Mouse (Mus musculus) thymus, postnatal 25 days (tissue): Measurements from ENCODE around the gene Cntn5.
A peak's percentile ranks its signal among the peaks of the same experiment; 100 is the strongest.

ENCODE experiments used
- DNase-seq: peaks from one replicate; pipeline ENCODE4 v3.0.0; 2022

The Cntn5 gene

DNA sequence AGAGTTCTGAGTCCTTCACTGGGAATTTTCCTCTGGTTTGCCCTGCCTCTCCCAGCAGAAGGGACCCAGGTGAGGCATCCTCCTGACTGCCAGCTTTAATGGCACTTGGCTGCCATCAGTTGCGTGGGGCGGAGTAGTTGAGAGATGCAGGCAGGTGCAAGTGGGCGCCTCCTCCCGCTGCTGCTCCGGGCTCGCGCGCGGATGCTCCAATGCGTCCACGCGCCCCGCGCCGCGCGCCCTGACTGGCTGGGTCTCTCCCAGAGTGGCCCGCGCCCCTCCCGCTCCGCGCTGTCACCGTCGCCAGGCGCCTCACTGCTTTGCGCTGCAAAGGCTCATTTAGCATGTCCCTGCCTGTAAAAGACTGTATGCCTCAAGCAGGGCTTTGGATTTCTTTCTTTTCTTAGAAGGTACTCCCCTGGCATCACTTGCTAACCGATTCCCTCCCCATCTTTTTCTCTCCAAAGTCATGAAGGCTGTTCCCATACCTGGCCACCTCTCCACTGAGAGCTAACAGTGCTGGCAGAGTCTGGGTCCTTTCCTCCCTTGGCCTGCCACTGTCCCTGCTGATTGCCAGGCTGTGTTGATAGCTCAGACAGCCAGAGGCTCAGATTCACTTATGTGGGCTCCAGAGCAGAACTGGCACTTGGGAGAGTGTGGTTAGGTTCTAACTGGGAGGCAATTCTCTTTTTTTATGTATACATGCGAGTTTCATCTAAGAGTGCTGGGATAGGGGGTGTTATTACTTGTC, at the start of gene Cntn5:
Cntn5 (minus strand) TSS at position 160 of the 748 bp plus-strand sequence.
- DNase-seq, result no peak

DNA sequence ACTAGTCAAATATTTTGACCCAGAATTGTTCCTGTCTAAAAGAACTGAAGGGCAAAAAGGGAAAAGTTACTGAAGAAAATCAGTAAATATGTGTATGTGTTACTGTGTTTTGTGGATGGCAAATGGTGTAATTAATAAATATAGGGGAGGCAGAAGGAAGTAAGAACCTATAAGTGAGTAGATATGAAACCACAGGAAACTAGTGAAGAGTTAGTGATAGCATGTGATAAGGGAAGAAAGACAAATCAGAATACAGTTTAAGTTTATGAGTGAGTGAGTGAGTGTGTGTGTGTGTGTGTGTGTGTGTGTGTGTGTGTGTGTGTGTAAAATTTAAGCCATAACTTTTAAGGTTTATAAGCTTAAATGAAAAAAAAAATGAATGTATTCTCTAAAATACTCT, 45.9 kb upstream of the Cntn5 start:
- DNase-seq, result no peak

DNA sequence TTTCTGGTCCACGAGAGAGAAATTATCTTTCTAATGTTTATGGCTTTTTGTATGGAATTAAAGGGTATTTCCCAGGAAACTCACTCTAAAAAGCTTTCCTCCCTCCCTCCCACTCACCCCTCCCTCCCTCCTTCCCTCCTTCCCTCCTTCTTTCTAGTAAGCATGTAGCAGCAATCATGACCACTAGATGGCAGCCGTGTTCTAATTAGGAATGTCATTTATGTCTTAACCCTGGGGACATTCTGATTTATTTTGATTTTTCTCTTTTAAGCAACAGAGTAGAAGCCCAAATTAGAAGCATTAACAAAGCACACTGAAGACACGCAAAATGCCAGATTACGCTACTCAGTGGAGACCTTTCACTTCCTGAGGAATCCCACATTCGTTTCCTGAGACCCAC, 5.0 kb upstream of the Cntn5 start:
- peak; percentile 11 for DNase-seq

DNA sequence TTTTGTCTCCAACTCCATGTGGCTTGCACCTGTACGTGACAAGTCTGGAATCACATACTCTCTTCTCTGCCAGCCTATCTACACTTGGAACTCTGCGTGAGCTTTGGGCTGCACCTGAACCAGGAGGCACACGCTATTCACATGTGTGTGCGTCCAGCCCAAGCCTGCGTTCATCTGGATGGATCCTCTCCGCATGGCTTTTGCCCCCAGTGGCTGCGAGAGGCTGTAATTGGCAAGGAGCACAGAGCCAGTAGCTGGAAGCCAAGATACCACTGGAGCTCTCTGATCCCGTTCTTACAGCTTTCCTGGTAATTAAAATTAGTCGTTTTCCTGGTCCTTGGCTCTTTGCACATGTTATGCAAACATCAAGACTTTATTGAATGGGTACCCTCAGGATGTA, 1.1 kb upstream of the Cntn5 start:
- no peak for DNase-seq

DNA sequence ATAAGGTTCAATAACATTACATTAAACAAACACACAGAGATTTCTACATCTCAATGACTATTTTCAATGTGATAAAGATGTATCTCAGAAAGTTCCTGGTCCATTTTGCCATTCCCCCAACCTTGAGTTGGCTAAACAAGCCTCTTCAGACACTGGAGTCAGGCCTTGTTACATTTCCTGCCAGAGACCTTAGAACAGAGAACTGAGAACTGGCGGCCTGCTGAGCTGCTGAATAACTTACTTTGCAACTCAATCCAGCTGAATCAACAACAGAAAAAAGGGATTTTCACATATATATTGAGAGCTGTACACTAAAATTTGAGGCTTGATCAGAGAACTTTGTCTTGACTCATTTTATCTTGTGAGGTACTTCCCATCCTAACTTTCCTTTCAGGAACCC, 24.8 kb downstream of the Cntn5 start:
- no peak for DNase-seq

DNA sequence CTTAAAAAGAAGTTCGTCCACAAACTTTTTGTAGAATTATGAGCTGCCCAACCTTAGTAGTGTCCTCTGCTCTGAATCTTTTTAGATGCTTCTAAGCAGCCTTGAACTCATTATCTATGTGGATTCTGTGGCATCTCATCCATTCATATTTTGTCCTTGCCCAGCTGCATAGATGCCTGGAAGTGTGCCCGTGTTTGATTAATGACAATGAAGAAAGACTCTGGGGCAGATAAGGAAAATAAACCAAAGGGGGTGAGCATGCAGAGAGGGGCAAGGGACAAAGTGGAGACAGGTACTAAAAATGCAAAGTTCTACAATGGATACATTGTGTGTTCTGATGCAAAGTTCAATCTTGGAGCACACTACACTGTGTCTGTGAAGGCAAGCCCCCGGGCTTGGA, 30.7 kb downstream of the Cntn5 start:
- DNase-seq, result no peak

DNA sequence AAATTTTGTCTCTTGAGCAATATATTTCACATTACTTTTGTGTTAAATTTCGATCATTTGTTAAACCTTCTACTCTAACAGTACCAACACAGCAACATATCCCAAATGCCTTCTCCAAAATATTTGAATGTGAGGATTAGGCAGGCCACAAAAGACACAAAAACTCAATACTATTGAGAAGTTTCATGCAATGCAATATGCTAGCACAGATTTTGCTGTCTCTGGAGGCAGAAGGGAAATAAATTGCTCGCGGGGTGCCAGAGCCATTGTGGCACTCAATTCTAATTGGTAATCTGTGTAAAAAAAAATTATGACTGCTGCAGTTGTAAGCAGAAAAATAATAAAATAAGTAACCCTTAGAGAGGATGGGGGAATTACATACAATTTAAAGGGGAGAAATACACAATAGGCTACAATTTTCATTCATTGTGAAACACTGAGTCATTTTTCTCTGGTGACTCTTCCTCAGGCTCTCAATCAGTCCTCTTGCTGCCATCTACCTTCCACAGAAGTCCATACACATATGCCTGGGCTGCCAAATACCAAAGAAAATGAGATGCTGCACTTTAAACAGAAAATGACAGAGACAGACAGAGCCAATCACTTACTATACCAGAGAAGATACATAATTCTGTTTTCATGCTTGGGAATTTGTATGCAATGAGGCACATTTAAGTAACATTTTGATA, 48.2 kb downstream of the Cntn5 start:
- no peak for DNase-seq

DNA sequence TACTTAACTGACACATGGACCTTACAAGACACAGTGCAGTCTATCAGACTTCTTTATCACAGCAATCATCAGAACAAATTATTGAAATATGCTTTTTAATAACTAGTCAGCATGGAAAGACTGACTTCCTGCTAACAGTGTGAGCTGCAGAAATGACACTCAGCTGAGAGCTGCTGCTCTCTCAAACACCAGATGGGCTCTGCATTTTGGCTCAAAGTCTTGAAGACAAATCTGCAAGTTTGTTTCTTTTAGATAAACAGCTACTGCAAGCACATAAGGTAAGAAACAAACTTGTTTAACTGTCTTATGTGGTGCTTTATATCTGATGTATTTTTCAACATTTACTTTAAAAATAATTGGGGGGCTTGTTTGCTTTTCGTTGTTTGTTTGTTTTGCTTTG, 87.9 kb downstream of the Cntn5 start:
- DNase-seq, result no peak

DNA sequence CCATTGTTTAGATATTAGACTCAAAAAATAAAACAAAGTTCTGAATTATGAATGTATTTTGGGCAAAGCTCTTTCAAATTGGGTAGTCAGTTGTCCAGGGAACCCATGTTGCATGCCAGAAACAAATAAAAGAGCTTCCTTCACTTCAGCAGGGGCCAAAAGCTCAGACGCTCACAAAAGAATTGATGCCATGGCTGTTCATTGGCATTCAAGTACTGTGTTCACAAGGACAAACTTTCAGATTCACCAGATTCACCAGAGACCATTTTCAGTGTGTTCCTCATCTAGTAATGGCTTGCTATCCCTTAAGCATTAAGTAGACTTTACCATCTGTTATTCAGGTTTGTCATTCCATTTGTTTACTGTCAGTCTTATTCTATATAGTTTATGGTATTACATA, 107.4 kb downstream of the Cntn5 start:
- no peak for DNase-seq

DNA sequence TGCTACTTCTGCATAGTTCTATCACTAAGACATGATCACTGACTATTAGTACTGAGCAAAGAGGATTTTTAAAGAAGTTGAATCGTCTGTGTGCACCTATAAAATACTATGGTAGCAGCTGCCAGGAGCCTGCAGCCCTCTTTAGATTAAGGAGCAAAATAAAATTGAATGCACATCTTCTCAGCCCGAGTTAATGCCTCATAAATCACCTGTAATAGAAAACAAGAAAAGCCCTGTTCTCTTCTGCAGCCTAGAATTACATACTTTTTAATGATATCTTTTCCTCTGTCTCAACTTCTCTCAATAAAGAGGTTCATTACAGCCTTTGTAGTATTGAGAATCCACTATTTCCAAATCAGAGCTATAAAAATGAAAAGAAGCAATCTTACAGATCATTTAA, 109.5 kb downstream of the Cntn5 start:
- DNase-seq, result no peak

DNA sequence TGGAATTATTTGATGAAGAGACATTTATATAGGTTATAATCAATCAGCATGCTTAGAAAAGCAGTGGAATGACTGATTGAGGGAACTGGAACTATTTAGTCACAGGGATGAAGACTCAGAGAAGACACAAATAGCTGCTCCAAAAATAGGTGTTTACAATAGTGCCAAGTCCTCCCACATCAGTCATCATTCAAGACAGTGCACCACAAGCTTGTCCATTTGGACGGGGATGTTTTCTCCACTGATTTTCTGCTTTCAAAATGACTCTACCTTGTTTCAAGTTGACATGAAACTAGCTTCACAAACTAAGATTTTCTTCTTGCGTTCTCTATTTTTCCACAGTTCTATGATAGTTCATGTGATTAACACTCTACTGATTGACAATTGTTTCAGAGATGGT, 172.7 kb downstream of the Cntn5 start:
- DNase-seq, result no peak

DNA sequence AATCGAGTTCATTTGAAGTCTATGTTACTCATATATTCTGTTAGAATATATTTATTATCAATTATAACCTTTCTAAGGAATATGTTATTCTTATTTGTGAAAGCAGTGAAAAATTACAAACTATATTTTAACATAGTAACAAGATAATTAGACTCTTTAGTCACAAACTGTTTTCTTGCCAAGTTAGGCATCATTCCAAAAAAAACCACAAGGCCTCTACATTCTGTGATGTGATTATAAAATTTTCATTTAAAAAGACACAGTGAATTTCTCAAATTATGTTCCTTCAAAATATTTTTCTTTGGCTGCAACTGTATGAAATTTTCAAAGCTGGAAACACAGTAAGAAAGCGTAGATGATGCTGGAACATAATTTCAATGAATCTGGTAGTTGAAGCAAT, 180.4 kb downstream of the Cntn5 start:
- DNase-seq, result no peak

DNA sequence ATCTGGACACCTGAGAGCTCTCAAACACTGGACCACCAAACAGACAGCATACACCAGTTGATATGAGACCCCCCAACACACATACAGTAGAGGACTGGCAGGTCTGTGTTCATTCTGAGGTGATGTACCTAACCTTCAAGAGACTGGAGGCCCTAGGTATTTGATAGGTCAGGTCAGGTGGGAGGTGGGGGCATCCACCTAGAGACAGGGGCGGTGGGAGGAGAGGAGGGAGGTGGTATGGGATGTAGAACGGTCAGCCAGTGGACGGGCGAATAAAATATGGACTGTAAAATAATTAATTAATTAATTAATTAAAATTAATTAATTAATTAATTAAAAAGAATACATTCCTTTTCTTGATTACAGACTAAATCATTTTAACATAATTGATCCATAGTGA, 182.5 kb downstream of the Cntn5 start:
- no peak for DNase-seq

DNA sequence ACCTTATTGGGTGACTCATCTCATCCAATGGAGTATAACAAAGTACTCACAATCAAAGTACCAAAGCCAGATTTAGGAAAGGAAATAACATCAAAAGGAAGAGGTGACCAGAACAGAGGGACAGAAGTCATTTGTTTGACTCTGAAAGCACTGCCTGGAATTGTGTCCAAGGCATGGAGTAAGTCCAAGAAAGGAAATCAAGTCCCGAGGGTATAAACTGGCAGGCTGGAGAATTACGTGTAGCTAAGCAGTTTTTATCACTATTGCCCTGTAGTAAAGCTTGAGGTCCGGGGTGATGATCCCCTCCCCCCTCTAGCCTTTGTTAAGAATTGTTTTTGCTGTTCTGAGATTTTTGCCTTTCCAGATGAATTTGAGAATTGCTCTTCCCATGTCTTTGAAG, 185.6 kb downstream of the Cntn5 start:
- no peak for DNase-seq

DNA sequence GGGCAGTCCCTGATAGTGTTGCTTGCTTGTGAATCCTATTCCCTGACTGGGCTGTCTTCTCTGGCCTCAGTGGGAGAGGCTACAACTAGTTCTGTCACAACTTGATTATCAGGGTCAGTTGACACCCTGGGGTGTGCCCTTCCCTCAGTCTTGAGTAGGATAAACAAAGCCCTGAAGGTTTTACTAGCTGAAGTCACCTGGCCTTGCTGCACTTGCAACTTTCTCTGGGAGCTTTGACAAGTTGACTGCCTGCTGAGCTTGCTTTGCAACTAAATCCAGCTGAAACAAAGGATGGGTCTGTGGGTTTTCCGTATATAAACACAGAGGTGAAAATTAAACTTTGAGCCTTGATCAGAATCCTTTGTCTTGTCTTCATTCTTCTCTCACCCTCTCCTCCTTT, 190.9 kb downstream of the Cntn5 start:
- no peak for DNase-seq

DNA sequence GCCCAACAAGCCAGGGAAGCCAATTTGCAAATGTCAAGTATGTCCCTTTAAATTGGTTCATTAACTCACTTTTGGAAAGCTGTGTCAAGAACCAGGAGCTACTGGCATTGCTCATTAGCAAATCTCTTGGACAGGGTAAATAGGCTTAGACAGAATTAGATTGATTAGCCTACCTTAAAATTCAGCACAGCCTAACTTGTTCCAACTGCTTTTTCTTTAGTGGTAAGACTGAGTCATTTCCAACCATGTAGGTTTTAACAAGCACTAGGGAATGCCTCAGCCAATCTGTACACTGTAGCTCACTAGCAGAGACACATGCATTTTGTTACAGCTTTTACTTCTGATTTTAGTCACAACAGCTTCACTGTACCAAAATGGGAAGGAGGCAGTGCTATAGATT, 222.9 kb downstream of the Cntn5 start:
- no peak for DNase-seq

DNA sequence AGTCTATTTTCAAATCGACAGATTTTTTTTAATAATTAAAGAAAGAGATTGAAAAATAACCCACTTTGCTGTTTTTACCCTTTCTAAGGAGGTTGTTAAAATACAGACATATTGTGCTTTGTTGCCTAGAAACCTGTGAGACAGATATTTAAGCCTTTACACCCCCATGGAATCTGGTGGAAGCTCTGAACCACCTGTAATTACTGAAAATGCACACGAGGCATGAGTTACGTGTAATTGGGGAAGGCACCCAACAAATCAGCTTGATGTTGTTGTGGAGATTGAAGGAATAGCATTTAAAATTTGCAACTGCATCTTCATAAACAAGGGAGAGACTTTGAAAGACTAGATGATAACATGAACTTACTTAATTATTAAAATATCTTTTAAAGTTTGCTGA, 223.4 kb downstream of the Cntn5 start:
- DNase-seq, result no peak

DNA sequence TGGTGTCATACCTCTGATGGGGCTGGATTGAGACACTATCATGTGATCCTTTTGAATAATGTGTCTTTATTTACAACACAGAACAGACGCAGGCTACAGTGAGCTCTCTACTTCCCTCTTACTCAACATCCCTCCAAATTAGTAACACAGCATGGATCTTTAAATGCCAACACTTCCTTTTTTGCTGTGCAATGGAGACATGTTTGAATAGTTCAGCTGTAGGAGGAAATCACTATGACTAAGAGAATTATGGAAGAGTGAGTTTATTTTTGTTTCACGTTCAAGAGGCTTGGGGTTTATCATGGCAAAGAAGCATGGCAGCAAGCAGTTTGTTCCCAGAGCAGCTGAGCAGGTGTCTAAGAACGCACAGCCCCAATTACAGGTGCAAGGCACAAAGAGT, 235.9 kb downstream of the Cntn5 start:
- DNase-seq, result no peak

DNA sequence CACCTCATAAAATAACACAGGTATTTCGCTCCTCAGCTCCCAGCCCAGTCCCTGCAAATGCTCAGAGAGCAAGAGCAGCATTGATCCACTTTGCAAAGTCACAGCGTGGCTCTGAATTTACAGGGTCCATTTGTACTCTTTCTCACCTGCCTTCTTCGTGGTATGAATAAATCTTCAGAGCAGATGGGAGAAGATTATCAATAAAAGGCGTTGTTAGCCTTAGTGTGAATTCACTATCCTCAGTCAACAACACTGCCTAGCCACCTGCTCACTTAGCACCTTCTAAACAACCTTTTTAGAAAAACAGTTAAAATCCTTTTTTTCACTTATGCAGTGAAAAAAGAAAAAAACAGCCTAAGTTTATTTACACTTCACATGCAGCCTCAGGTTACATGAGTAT, 237.1 kb downstream of the Cntn5 start:
- no peak for DNase-seq

DNA sequence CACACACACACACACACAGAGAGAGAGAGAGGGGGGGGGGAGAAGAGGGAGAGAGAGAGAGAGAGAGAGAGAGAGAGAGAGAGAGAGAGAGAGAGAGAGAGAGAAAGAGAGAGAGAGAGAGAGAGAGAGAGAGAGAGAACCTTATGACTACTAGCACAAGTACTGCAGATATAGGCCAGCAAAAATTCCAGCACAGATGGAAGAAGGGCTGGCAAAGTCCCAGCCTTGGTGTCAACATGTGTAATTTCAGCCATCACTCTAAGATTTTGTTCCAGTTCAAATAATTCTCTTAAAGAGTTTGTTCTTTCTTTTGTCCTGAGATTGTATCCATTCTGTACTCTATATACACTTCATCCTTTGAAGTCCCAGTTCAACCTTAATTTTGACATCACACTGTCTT, 238.8 kb downstream of the Cntn5 start:
- DNase-seq, result no peak

DNA sequence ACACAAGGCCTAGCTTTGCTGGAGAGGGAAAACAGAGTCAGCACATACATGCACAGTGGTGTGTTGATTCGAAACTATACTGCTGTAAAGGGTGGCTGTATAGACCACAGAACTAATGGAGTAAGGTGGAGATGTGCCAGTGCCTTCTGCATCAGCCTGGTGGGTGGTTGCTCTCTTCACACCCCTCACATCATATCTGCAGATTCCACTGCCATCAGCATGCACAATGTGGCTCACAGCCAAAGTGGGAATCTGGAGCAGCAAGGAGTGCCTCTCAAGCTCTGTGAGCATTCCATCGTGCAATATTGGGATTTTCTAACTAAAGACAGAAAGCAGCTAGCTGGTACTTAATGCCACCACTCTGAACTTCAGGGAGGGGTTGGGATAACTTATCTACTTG, 241.5 kb downstream of the Cntn5 start:
- DNase-seq, result no peak

DNA sequence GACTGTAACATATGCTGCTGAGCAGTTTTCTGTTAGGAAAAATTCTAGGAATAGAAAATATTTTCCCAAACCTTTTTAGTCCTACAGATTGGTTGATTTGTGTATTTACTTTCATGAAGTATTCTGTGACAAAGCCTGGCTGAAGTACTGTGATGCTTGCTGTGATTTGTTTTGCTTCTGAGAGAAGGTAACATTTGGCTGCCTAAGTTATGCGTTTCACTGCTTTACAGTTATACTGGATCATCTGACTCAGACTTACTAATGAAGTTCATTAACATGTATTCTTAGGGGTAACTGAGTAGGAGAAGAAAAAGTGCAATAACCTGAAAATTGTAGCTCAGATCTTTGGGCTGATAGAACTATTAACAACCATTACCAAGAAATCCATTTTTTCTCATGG, 245.1 kb downstream of the Cntn5 start:
- DNase-seq, result no peak

DNA sequence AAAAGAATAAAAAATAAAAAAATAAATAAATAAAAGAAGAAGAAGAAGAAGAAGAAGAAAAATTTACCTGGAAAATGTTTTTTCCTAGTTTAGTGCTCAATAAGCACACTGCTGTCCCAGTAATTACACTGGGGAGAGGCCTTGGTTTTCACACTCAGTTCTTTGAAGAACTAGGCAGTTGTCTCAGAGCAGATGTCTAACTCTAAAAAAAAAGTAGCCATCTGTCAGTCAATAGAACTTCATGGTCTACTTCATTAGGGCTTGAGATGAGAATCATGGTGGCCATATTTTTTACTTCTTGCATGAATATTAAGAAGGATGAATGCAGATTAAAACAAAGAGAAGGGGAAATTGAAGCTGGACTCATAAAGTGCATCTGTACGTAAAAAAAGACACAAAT, 246.5 kb downstream of the Cntn5 start:
- no peak for DNase-seq

DNA sequence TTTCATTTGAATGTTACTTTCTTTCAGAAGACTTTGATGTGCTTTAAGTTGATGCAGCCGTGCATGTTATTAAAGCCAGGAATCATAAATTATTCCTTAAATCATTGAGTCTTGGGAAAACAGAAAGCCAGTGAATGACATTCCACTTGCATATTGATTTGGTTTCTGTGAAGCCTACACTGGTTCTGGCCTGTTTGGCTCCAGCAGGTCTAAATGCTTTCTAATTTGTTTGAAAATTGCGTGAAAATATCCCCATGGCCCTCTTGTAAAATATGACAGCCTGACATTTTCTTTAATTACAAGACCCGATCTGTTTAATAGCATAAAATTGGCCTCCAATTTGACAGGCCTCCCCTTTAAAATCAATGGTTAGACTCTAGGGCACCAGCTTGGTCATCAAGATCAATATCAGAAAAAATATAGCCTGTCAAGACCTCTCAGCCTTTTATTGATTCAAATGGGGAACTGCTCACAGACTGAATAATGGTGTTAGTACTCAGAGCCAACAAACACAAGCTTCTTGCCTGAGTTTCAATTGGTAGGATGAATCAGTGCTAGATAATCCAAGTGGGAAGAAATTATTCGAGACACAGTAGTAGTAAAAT, 247.3 kb downstream of the Cntn5 start:
- no peak for DNase-seq

DNA sequence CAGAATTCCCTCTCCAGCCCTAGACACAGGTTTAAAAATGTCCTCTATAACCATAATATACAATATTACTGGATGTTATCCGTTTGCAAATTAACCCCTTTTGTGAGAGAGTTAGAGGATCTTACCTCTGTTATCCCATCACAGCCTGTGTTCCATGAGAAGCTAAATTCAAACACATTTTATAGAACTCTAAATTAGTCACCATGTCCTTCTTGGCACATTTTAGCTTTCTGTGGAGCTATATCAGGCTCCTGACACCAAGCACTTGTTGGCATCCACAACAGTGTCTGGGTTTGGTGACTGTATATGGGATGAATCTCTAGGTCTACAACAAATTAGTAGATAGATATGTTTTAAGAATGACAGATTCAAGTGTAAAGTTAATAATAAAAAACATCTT, 253.9 kb downstream of the Cntn5 start:
- DNase-seq, result no peak
